Mouse (Mus musculus) neural tube, embryonic 13.5 days (tissue): ENCODE measurements at regions not wholly inside any gene's neighbourhood (a gene's known extent, or its start where the extent isn't known, plus 50 kb on each side); places are given as distances from the start of the nearest gene placed in this dataset.
"Not testable (repeated sequence)": the region's sequence is repeated elsewhere in the genome, so short reads cannot be mapped to it uniquely, and the experiment has no call there.

ENCODE experiments used
- ATAC-seq: fragments of 200-750 bp; cut with Nextera tagmentation; 2 replicates; pipeline ENCODE4 v1.8.0; 2017; ENCODE audit warnings: low read depth, mild to moderate bottlenecking, moderate TSS enrichment, moderate library complexity
- H3K27ac ChIP-seq: fragments of 300-500 bp; sonication (generic); replicated peaks from 2 replicates; pipeline ENCODE4 v1.5.1; 2015; ENCODE audit warnings: moderate library complexity, mild to moderate bottlenecking, inconsistent platforms
- H3K27me3 ChIP-seq: fragments of 300-500 bp; sonication (generic); 2 replicates; pipeline ENCODE4 v1.6.1; 2015; ENCODE audit warnings: mild to moderate bottlenecking, inconsistent platforms
- H3K36me3 ChIP-seq: fragments of 300-500 bp; sonication (generic); 2 replicates; pipeline ENCODE4 v1.6.1; 2015; ENCODE audit warnings: mild to moderate bottlenecking, inconsistent platforms
- H3K4me1 ChIP-seq: fragments of 300-500 bp; sonication (generic); replicated peaks from 2 replicates; pipeline ENCODE4 v1.6.1; 2015; ENCODE audit warnings: inconsistent platforms
- H3K4me2 ChIP-seq: fragments of 300-500 bp; sonication (generic); 2 replicates; pipeline ENCODE4 v1.6.1; 2015; ENCODE audit warnings: inconsistent platforms, mild to moderate bottlenecking, moderate library complexity
- H3K4me3 ChIP-seq: fragments of 300-500 bp; sonication (generic); 2 replicates; pipeline ENCODE4 v1.5.1; 2015; ENCODE audit warnings: mild to moderate bottlenecking, inconsistent platforms
- H3K9ac ChIP-seq: fragments of 300-500 bp; sonication (generic); 2 replicates; pipeline ENCODE4 v1.6.1; 2015; ENCODE audit warnings: moderate library complexity, mild to moderate bottlenecking, inconsistent platforms
- H3K9me3 ChIP-seq: fragments of 300-500 bp; sonication (generic); 2 replicates; pipeline ENCODE4 v1.6.1; 2016; ENCODE audit warnings: inconsistent platforms
- WGBS: fragments of 180-500 bp; shearing (Covaris S2); methylation state at CpG from one replicate; pipeline ENCODE4 v1.1.7; 2015; 5-methylcytosine and 5-hydroxymethylcytosine counted together

DNA sequence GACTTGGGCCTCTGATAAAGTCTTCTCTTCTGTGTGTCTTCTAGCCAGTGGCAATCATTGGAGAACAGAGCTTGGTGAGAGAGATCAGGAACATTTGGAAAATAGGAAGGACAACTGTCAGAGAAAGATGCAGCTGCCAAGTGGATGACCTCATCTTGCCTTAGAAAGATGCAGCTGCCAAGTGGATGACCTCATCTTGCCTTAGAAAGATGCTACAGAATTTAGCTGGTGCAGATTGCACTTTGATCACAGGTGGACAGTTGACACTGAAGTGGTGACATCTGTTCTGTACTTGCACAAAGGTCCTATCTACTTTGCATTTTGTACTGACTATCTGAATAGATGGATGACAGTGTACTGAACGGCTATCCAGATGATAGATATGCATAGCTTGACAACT is 163.1 kb downstream of the Ube2e3 start:
- no peaks in the 10 kb centered on the region for H3K36me3 ChIP-seq
- H3K27me3 ChIP-seq: no peaks in the 10 kb centered on the region
- no peak overlapping the region for H3K4me2 ChIP-seq
- H3K9ac ChIP-seq: no peak overlapping the region
- WGBS: 70% methylated on average over 1 of the region's 1 CpGs
- H3K27ac ChIP-seq: no peak overlapping the region
- H3K9me3 ChIP-seq: peaks cover 7% of the 10 kb centered on the region; the same call in 1 of the 2 replicates
- no peak overlapping the region for H3K4me3 ChIP-seq
- H3K4me1 ChIP-seq: 0 out of 2 replicates have a peak, but pooled peaks cover 6% of the 10 kb centered on the region
- ATAC-seq: no peak

GRCm38 (mm10) chr2:79036296-79036695 is 168.4 kb downstream of the Ube2e3 start:
- Histone ChIP-seq H3K4me3 (no peak overlapping the region), H3K4me2 (no peak overlapping the region), H3K9ac (no peak overlapping the region), H3K4me1 (peaks cover 9% of the 10 kb centered on the region), H3K36me3 (no peaks in the 10 kb centered on the region), H3K9me3 (peaks cover 7% of the 10 kb centered on the region; the same call in 1 of the 2 replicates), H3K27ac (no peak overlapping the region), H3K27me3 (no peaks in the 10 kb centered on the region)
- ATAC-seq: no peak
- 86% methylated on average over 2 of the region's 2 CpGs for WGBS

DNA sequence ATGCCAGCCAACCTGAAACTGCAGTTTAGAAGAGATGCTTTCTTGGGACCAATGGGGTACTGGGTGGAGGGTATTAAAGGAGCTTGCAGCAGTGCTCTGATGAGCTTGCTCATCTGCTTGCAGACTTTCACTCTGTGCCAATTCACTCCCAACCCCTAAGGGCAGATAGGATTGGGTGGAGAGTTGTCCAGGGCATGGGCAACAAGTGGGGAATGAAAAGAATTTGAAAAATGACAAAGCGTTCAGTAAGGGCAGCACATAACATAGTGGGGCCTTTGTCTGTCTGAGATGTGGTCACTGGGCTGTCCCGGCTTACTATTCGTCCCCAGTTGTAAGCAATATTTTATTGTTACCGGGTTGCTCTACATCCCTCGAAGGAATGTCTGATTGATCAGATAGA is 170.7 kb downstream of the Ube2e3 start:
- ATAC-seq: 0 out of 2 replicates have a peak, but pooled peaks have one; percentile 50
- WGBS: 36% methylated on average over 5 of the region's 5 CpGs
- H3K4me2 ChIP-seq: no peak overlapping the region

GRCm38 (mm10) chr2:79044804-79045203 is 176.9 kb downstream of the Ube2e3 start:
- not testable (repeated sequence) for H3K9ac ChIP-seq, H3K27ac ChIP-seq, H3K4me3 ChIP-seq, H3K4me2 ChIP-seq, H3K4me1 ChIP-seq, ATAC-seq, H3K36me3 ChIP-seq, H3K9me3 ChIP-seq, H3K27me3 ChIP-seq
- WGBS: 92% methylated on average over 3 of the region's 3 CpGs

More for the DNA sequence above, 170.7 kb downstream of the Ube2e3 start:
- no peaks in the 10 kb centered on the region for H3K36me3 ChIP-seq
- no peak overlapping the region for H3K4me3 ChIP-seq
- H3K27me3 ChIP-seq: no peaks in the 10 kb centered on the region
- H3K9me3 ChIP-seq: no peaks in the 10 kb centered on the region
- H3K27ac ChIP-seq: no peak overlapping the region
- no peak overlapping the region for H3K9ac ChIP-seq
- H3K4me1 ChIP-seq: peaks cover 9% of the 10 kb centered on the region

DNA sequence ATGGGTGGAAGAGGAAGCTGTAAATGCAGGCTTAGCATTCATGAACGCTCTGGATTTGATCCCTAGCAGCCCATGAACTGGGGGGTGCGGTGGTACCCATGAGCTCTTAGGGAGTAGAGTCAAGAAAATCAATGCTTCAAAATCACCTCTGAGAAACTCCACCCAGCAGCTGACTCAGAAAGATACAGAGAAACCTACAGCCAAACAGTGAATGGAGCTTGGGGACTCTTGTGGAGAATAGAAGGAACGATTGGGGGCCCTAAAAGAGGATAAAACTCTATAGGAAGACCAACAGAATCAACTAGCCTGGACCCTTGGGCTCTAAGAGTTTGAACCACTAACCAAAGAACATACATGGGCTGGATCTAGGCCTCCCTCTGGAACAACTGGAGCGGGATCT is 177.6 kb downstream of the Ube2e3 start:
- ATAC-seq: no peak
- Histone ChIP-seq H3K9me3 (no peaks in the 10 kb centered on the region), H3K4me3 (no peak overlapping the region), H3K9ac (no peak overlapping the region), H3K27ac (no peak overlapping the region), H3K4me1 (peaks cover 8% of the 10 kb centered on the region), H3K27me3 (no peaks in the 10 kb centered on the region), H3K4me2 (no peak overlapping the region), H3K36me3 (no peaks in the 10 kb centered on the region)
- 81% methylated on average over 4 of the region's 4 CpGs for WGBS

DNA sequence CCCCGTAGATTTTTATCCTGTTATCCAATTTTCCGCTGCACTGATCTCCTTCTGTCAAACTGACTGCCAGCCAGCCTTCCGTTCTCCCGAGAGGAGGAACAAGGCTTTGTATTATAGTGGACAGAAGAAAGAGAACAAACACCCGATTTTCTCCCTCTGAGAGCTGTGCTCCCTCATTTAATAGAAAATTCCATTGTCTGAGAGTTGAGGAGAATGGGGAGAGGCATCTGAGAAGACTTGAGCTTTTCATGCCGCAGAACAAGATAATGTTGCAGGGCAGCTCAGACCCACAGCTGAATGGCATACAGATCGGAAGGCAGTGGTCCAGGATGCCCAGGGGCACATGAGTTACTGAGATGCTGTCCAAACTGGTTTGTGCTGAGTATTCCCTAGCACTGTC is 180.1 kb downstream of the Ube2e3 start:
- no peaks in the 10 kb centered on the region for H3K27me3 ChIP-seq
- H3K27ac ChIP-seq: peak overlapping the region; percentile 83
- H3K9ac ChIP-seq: peak overlapping the region; percentile 58
- peak overlapping the region; percentile 49 for H3K4me2 ChIP-seq
- H3K9me3 ChIP-seq: no peaks in the 10 kb centered on the region
- peak overlapping the region; percentile 24 for H3K4me3 ChIP-seq
- peak; percentile 87 for ATAC-seq
- H3K36me3 ChIP-seq: no peaks in the 10 kb centered on the region
- H3K4me1 ChIP-seq: peaks cover 8% of the 10 kb centered on the region
- 15% methylated on average over 7 of the region's 7 CpGs for WGBS

- WGBS: 95% methylated on average over 5 of the region's 5 CpGs
- 0 out of 2 replicates have a peak overlapping the region, but pooled peaks have one; percentile 83 for H3K27ac ChIP-seq
- no peak overlapping the region for H3K4me2 ChIP-seq
- H3K27me3 ChIP-seq: no peaks in the 10 kb centered on the region
- no peaks in the 10 kb centered on the region for H3K9me3 ChIP-seq
- no peak for ATAC-seq
- peaks cover 8% of the 10 kb centered on the region for H3K4me1 ChIP-seq
- H3K36me3 ChIP-seq: no peaks in the 10 kb centered on the region
- H3K9ac ChIP-seq: no peak overlapping the region
- H3K4me3 ChIP-seq: no peak overlapping the region
Measured at GRCm38 (mm10) chr2:79048777-79049537, 181.0 kb downstream of the Ube2e3 start.

DNA sequence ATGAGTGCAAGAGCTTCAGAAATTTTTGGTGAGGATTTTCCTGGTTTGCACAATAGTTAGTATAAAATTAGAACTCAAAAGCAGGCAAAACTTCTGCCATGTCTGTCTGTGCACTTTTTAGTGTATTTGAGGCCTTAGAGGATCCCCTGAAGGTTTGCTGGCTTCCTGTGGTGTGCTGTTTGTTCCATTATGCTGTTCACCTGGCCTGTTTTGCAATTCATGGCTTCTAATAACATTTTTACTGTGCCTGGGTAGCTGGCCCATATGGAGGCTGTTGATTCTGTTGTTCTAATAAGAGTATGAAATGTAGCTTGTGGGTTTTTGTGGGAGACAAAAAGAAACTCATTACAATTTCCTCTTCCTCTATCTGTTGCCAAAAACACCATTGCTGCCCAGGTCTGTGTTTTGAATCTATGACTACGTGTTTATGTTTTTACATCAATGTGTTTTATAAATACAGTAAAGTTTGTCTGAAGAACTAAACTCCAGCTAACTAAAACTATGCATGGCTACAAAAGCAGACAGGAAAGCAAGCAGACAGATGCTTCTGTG is 182.6 kb downstream of the Ube2e3 start:
- H3K27me3 ChIP-seq: no peaks in the 10 kb centered on the region
- no peak for ATAC-seq
- peaks cover 8% of the 10 kb centered on the region for H3K4me1 ChIP-seq
- no peaks in the 10 kb centered on the region for H3K36me3 ChIP-seq
- H3K9ac ChIP-seq: no peak overlapping the region
- WGBS: 81% methylated on average over 1 of the region's 1 CpGs
- no peak overlapping the region for H3K4me3 ChIP-seq
- no peak overlapping the region for H3K27ac ChIP-seq
- H3K4me2 ChIP-seq: no peak overlapping the region
- no peaks in the 10 kb centered on the region for H3K9me3 ChIP-seq

- H3K4me3 ChIP-seq: no peak overlapping the region
- no peaks in the 10 kb centered on the region for H3K9me3 ChIP-seq
- no peak for ATAC-seq
- no peak overlapping the region for H3K9ac ChIP-seq
- no peak overlapping the region for H3K4me2 ChIP-seq
- WGBS: 82% methylated on average over 1 of the region's 1 CpGs
- no peak overlapping the region for H3K27ac ChIP-seq
- H3K4me1 ChIP-seq: peaks cover 8% of the 10 kb centered on the region
- no peaks in the 10 kb centered on the region for H3K27me3 ChIP-seq
- no peaks in the 10 kb centered on the region for H3K36me3 ChIP-seq
Measured at GRCm38 (mm10) chr2:79052226-79052625, 184.3 kb downstream of the Ube2e3 start.

- H3K4me3 ChIP-seq: no peak overlapping the region
- no peaks in the 10 kb centered on the region for H3K27me3 ChIP-seq
- WGBS: 86% methylated on average over 2 of the region's 2 CpGs
- H3K9me3 ChIP-seq: no peaks in the 10 kb centered on the region
- H3K27ac ChIP-seq: no peak overlapping the region
- ATAC-seq: no peak
- no peak overlapping the region for H3K4me2 ChIP-seq
- H3K4me1 ChIP-seq: peaks cover 14% of the 10 kb centered on the region
- no peaks in the 10 kb centered on the region for H3K36me3 ChIP-seq
- H3K9ac ChIP-seq: no peak overlapping the region
Measured at GRCm38 (mm10) chr2:79056138-79056537, 188.2 kb downstream of the Ube2e3 start.

DNA sequence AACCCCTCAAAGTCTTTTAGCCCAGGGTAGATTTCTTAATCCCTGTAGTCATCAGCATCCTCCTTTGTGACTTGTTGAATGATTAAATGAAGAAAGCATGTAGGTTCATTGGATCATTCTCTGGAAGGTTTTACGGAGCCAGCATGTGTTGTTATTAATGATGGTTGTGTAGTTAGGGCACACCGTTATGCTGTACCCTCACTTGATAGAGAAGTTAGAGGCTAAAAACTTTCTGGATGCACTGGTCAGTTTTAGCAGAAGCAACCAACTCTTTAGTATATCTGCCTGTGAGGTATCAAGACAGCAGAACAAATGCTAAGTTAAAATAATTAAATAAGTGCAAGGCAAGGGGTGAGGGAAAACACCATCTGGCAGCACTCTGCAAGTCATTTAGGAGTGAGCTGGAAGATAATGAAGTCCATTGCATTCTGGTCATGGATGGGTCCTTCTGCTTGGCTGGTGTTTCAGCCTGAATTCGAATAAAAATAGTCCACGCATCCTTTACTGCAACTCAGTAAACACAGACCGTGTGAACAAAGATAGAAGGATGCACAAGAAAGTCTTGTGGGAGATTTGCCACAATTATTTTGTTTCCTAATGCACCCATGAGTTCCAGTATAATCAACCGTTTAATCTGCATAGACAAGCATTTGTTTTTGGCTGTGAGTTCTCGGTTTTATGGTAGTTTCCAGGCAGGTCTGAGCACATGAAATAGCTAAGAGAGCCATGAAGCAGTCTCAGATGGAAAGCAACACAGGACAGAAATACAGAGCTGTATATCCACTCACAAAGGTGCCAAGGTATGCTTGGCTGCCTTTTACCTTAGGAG is 191.4 kb downstream of the Ube2e3 start:
- H3K36me3 ChIP-seq: no peaks in the 10 kb centered on the region
- H3K27ac ChIP-seq: peak overlapping the region; percentile 59
- no peaks in the 10 kb centered on the region for H3K27me3 ChIP-seq
- no peaks in the 10 kb centered on the region for H3K9me3 ChIP-seq
- no peak overlapping the region for H3K4me2 ChIP-seq
- no peak overlapping the region for H3K9ac ChIP-seq
- 53% methylated on average over 7 of the region's 7 CpGs for WGBS
- no peak overlapping the region for H3K4me3 ChIP-seq
- ATAC-seq: peak; percentile 82
- H3K4me1 ChIP-seq: peaks cover 14% of the 10 kb centered on the region

DNA sequence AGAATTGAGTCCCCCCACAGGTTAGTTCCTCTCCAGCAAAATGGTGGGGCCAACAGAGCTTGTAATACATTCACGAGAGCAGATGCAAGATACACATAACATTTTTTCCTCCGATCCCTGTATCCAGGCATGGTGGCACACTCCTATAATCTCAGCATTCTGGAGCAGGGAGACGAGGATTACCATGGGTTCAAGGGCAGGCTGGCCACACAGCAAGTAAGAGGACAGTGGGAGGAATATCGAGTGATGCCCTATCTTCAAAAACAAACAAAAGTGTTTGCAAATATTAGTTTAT is 192.0 kb downstream of the Ube2e3 start:
- no peaks in the 10 kb centered on the region for H3K27me3 ChIP-seq
- no peak overlapping the region for H3K4me2 ChIP-seq
- 70% methylated on average over 4 of the region's 4 CpGs for WGBS
- ATAC-seq: peak; percentile 23; the same call in 1 of the 2 replicates
- peak overlapping the region; percentile 59 for H3K27ac ChIP-seq
- H3K9me3 ChIP-seq: no peaks in the 10 kb centered on the region
- peaks cover 14% of the 10 kb centered on the region for H3K4me1 ChIP-seq
- H3K36me3 ChIP-seq: no peaks in the 10 kb centered on the region
- H3K4me3 ChIP-seq: no peak overlapping the region
- H3K9ac ChIP-seq: no peak overlapping the region
